Mouse (Mus musculus): Measurements from ENCODE around the gene Megf11. TPM values are rescaled to one million over a fixed set of nuclear protein-coding genes. Genes with fewer than 3 reads are reported as not detected.
A peak's percentile ranks its signal among the peaks of the same experiment; 100 is the strongest.
"Not testable (repeated sequence)": the region's sequence is repeated elsewhere in the genome, so short reads cannot be mapped to it uniquely, and the experiment has no call there.

The Megf11 gene
- total RNA-seq, 1 experiment from 2014 or later, result 0.97 TPM

GRCm38 (mm10) chr9:64701651-64702050 lies 316.2 kb downstream of the Megf11 start:
- no peak for DNase-seq

- DNase-seq, result no peak
These were observed 317.0 kb downstream of the Megf11 start for GRCm38 (mm10) chr9:64702391-64702790.

DNA sequence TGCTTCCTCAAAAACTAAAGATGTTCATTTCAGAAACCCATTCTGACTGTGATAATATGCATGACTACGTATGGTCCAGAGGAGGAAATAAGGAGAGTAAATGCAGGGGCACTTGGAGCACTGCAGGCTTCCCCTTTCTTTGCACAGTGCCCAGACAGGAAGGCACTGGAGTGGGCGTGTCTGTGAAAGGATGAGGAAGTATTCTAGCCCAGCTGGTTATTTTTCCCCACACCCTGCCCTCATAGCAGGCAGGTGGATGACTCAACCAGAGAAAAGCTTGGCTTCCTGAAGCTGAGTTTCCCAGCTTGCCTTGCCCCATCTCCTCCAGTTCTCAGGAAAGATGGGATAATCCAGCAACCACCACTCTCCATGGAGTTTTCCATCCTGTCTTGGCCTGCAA lies 317.5 kb downstream of the Megf11 start:
- DNase-seq, result no peak

GRCm38 (mm10) chr9:64703420-64703965 lies 318.1 kb downstream of the Megf11 start:
- no peak for DNase-seq

GRCm38 (mm10) chr9:64704073-64704840 lies 318.8 kb downstream of the Megf11 start:
- no peak for DNase-seq

DNA sequence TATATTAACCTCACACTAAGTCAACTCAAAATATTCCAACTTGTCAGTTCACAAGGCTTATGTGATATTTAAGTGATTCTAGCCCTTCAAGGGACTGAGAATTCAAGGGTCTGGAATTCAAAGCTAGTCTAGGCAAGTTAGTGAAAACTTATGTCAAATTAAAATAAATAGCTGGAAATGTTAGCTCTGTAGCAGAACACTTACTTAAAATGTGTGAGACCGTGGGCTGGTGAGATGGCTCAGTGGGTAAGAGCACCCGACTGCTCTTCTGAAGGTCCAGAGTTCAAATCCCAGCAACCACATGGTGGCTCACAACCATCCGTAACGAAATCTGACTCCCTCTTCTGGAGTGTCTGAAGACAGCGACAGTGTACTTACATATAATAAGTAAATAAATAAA lies 324.9 kb downstream of the Megf11 start:
- not testable (repeated sequence) for DNase-seq

DNA sequence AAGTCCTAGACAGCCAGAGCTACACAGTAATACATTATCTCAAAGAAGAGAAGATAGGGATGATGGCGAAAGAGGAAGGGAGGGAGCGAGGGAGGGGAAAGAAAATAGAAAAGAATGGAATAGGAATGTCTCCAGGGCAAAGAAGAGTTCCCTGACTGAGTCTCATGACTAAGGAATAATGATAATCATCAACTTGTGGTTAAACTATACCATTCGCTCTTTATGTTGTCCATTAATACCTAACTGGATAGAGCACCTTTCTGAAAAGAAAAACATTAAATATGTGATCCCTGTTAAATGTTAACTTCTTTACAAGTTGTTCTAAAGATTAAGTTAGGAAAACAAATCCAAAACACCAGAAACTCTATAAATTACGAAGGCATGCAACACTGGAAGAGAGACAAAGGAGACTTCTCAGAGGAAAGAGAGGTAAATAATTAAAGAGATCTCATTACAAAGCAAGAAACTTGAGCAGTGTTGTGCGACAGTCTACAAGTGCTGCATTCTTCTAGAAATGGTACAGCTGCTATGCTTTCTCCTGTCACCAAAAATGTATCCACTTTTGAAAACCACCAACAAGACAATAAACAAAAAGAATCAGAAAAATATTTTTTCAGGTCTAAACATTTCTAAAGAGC lies 334.2 kb downstream of the Megf11 start:
- no peak for DNase-seq

DNA sequence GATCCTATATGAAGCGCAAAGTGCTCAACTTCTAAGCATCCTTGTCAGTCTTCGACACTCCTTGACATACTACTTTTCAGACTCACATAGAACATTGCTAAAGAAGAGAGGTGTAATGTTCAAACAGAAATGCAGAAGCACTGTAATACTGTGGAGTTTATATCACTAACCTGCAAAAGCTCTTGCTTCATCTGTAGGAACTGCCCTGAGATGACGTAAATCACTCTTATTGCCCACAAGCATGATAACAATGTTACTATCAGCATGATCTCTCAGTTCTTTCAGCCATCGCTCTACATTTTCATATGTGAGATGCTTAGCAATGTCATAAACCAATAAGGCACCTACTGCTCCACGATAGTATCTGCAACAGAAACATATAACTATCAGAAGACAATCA lies 341.0 kb downstream of the Megf11 start:
- no peak for DNase-seq

DNA sequence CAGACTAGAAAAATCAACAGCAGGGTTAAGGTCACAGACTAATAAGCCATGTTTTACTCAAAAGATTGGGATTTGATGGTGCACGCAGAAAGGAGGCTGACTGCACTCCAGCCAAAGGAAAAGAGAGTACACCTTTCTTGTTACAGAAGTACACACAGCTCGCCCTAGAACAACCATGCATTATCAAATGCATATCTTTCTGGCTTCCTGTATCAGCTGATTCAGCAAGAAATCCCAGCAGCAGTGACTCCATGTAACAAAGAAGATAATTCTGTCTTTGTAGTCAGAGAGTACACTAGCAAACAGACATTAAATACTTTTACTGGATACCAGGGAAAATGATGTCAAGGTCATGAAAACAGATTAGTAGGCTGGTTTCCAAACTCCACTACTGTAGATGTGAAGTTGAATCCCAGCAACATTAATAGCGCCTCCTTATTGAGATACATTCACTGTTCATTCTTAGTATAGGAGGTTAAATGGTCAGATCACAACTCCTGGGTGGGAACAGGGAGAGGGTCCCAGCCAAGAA lies 345.7 kb downstream of the Megf11 start:
- DNase-seq, result no peak

- no peak for DNase-seq
These were observed 348.7 kb downstream of the Megf11 start for GRCm38 (mm10) chr9:64734166-64734565.

DNA sequence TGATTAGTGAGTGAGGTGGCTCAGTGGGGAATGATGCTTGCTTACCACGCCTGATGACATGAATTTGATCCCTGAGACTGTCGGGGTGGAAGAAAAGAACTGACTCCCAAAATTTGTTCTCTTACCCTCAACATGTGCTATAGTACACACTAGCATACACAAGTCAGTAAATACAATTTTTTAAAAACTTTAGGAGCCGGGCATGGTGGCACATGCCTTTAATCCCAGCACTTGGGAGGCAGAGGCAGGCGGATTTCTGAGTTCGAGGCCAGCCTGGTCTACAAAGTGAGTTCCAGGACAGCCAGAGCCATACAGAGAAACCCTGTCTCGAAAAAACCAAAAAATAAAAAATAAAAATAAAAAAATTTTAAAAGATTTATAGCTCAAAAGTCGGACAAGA lies 349.6 kb downstream of the Megf11 start:
- DNase-seq, result not testable (repeated sequence)

- no peak for DNase-seq
These were observed 350.7 kb downstream of the Megf11 start for GRCm38 (mm10) chr9:64736076-64736638.

DNA sequence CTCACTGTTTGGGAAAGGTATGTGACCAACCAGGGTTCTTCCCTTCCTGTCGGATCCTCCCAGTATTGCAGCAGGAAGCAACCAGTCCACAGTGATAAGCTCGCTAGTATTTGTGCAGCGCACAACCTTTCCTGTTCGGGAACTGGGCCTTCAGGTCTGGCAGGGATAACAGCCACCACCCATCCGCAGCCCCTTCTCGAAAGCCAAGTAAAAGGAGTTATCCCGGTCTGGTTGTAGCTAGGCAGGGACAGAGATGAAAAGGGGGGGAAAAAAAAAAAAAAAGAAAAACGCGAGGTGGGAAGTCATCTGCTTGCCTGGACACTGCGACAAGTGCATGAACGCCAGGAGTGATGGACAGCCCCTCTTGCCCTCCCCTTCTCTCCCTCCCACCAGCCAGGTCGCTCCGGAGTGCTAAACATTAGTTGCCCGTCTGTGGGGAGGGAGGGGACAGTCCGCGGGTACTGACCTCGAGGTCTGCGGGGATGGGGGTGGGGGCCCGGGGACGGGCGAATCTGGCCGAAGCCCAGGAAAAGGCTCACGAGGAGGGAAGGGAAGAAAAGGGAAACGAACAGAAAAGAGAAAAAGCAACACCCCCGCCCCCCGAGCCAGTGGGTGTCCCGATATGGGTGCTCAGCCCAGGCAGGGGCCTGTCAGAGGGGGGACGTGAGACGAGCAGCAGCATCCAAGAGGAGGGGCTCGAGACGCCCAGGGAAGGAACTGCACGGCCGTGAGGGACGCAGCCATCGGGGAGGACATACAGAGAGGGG lies 351.4 kb downstream of the Megf11 start:
- DNase-seq, result peak; percentile 53

DNA sequence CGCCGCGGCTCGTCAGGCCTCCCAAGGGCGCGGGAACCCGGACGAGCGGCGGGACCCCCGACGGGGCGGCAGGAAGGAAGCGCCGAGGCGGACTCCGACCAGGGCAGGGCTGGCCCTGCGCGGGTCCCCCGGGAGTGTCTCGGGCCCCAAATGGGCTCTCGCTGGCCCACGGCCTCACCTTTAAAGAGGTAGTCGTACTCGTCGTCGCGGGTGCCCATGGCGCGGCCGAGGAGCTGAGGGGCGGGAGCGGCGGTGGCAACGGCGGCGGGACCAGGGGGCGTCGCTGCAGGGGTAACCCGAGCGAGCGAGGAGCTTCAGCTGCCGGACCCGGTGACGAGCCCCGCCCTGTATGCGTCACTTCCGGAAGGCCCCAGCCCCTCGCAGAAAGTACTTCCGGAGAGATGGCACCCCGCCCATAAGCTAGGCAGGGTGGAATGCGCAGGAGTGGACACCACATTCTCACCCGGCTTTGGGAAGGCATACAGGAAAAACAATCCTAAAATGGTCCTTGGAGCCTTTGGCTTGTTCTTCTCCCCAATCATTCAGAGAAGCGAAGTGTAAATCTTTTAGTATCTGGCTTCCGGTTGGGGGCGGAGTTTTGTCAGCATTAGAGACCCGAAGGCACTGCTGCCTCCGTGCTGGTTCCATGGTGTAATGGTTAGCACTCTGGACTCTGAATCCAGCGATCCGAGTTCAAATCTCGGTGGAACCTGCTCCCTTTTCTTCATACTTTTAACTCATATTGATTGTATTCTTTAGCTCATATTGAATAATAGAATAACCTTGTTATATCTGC lies 352.2 kb downstream of the Megf11 start, which contains the start of gene Rab11a:
Gene Rab11a (minus strand): TSS at position 353 of the 796 bp plus-strand sequence.
- peak; percentile 96 for DNase-seq

DNA sequence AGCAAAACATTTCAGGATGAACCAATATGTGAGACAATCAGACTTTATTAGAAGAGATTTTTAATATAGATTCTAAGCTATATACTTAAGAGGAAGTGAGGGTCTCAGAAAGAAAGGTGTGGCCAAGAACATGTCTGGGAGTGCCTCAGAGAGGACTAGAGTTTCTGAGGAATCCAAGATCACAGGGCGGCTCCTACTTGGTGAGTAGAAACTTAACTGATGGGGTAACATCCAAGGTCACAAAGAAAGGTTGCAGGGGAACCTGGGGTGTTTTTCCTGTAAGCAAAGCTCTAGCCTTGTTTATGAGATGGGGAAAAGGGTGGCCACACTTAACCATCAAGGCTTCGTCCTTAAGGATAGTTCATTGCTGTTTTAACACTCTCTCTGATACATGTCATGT lies 353.6 kb downstream of the Megf11 start:
- no peak for DNase-seq

GRCm38 (mm10) chr9:64742453-64742852 lies 357.0 kb downstream of the Megf11 start:
- no peak for DNase-seq

DNA sequence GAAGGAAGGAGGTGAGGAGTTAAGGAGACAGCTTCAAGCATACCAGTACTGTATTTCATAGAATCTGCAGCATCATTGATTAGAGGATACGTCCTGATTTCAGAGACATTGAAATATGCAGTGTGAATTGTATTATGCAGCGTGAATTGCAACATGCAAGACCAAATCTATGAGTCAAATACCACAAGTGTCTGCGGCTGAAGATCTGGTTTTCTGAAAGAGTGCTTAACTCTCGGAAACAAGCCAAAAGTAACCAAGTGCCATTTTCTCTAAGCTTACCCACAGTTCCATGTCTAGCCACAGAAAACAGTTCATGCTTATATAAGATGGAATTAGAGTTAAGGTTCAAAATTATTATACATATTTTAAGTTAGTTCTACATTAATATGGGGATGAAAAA lies 362.3 kb downstream of the Megf11 start:
- DNase-seq, result no peak

GRCm38 (mm10) chr9:64749314-64749713 lies 363.9 kb downstream of the Megf11 start:
- DNase-seq, result no peak

DNA sequence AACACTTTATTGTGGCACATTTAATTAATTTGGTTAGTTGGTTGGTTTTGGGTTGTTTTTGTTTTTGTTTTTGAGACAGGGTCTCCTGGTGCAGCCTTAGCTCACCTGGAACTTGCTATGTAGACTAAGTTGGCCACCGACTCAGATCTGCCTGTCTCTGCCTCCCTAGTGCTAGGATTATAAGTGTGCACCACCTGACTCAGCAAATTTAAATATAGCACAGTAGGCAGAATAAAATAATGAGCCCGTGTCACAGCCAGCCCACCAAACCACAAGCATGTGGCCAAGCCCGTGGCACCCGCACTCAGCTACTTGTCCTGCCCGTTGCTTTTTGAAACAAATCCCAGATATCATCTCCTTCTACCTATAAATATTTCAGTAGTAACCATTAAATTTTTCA lies 367.1 kb downstream of the Megf11 start:
- DNase-seq, result no peak

DNA sequence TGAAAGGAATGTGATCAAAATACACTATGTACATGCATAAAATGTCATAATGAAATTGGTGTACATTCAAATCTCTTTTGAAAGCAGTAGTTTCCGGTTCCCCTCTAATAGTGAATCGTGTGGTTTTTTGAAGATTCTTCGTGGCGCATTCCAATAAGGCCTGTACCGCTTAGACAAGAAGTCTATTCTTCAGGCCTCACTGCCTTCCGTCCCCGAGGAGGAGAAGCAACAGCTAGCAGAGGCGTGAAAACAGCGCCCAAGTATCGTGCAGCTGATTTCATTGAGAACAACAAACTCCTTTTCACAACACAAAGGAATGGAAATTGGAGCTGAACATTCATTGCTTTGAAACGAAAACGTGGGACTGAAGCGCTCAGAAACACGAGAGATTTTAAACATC lies 372.6 kb downstream of the Megf11 start:
- DNase-seq, result no peak
